In the genomic region with DNA sequence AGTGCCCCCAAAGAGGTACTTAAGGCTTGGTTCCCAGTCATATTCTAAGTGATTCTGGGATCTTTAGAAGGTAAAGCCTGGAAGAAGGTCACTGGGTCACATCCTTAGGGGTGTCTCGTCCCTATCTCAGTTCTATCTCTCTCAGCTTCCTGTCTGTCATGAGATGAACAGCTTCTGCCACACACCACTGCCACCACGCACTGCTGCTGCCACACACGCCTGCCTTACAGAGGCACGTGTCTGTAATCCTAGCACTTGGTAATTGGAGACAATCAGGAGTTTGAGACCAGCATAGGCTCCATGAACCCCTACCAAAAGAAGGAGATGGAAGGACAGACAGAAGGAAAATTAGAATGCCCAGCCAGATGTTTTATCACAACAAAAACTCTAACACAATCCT, we compare ENCODE assay signal across 16 mouse cellular contexts.
"Had no signal": no experiment of that assay in that cellular context is flagged by ENCODE, and none has a peak within 500 bp of the region (broad histone marks: within the 10 kb centered on the region; RNA-seq: fewer than 3 reads in every experiment).

No protein-coding gene starts in this region.

- H3K9me3 ChIP-seq: liver, embryonic 15.5 days; lung, embryonic 15.5 days; midbrain, embryonic 13.5 days; neural tube, embryonic 15.5 days had no signal

- H3K9ac ChIP-seq: limb, embryonic 13.5 days; liver, embryonic 15.5 days; lung, embryonic 15.5 days; midbrain, embryonic 13.5 days; neural tube, embryonic 15.5 days had no signal

- H3K4me1 ChIP-seq: neural tube, embryonic 15.5 days had no signal

- H3K4me3 ChIP-seq: layer of hippocampus, adult 2 months; limb, embryonic 13.5 days; liver, embryonic 15.5 days; lung, embryonic 15.5 days; midbrain, embryonic 13.5 days; myocyte; neural tube, embryonic 15.5 days had no signal

- H3K36me3 ChIP-seq: midbrain, embryonic 13.5 days; neural tube, embryonic 15.5 days had no signal

- H3K27me3 ChIP-seq: limb, embryonic 13.5 days; liver, embryonic 15.5 days; lung, embryonic 15.5 days; midbrain, embryonic 13.5 days; neural tube, embryonic 15.5 days had no signal

- ATAC-seq: intestine, embryonic 16.5 days; midbrain, embryonic 13.5 days had no signal

- DNase-seq: kidney, adult 8-10 months; kidney, postnatal 4 days; left cerebral cortex, postnatal 4 days; lung, postnatal 14 days; right cerebral cortex, adult 18-20 months had no signal

- H3K27ac ChIP-seq: kidney, postnatal 0 days; layer of hippocampus, adult 2 months; limb, embryonic 13.5 days; lung, embryonic 15.5 days; macrophage; midbrain, embryonic 13.5 days; neural tube, embryonic 15.5 days had no signal

- H3K4me2 ChIP-seq: limb, embryonic 13.5 days; liver, embryonic 11.5 days; liver, embryonic 15.5 days; lung, embryonic 15.5 days; midbrain, embryonic 13.5 days; neural tube, embryonic 15.5 days had no signal
